Mouse (Mus musculus): ENCODE data around the gene Cdkn2a. TPM values are rescaled to one million over a fixed set of nuclear protein-coding genes. Genes with fewer than 3 reads are reported as not detected.

The Cdkn2a gene
- total RNA-seq, 1 experiment from 2014 or later, result not detected

DNA sequence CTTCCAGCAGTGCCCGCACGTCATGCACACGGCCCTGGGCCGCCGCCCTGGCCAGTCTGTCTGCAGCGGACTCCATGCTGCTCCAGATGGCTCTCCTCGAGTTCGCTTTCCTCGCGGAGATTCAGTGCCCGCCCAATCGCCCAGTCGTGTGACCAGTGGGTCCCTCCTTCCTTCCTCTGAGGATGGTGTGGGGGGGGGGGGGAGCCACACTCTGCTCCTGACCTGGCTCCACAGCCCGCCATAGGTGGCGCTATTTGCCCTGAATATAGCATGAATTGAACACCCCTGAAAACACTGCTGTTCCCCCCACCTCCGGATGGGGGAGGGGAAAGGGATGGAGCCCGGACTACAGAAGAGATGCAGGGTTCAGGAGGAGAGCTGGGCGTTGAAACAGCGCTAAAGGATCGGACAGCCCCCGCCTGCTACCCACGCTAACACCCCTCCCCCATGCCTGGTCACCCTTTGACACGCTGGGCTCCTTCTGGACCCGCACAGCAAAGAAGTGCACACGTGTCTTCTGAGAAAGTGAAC, 12.4 kb downstream of the Cdkn2a start:
- ATAC-seq (replicated peaks in 1 of 2; ENCODE audit: insufficient read depth in 1 of 2, low FRiP score in 2 of 2, low TSS enrichment in 1 of 2, low read depth in 1 of 2, poor library complexity in 2 of 2, severe bottlenecking in 2 of 2), result peak in 1 of 2 experiments; percentile 34; a peak in 2 of 4 replicates

DNA sequence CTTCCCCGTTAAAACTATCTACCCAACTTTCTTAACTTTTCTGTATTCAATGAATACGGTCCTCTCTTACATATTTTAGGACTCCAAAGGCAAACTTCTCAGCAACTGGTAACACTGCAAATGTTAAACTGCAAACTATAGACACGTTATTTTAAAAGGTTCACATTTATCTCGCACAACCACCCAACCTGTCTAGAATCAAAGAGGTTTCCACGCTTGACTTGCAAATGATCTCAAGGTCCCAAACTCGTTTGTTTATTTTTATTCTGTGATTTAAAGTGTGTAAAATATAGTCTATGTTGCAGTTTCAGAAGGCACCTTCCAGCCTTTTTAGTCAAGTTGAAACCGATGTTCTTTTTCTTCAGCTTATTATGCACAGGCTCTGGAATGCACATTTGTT, 13.2 kb downstream of the Cdkn2a start:
- ATAC-seq (replicated peaks in 1 of 2; ENCODE audit: insufficient read depth in 1 of 2, low FRiP score in 2 of 2, low TSS enrichment in 1 of 2, low read depth in 1 of 2, poor library complexity in 2 of 2, severe bottlenecking in 2 of 2), result no peak

DNA sequence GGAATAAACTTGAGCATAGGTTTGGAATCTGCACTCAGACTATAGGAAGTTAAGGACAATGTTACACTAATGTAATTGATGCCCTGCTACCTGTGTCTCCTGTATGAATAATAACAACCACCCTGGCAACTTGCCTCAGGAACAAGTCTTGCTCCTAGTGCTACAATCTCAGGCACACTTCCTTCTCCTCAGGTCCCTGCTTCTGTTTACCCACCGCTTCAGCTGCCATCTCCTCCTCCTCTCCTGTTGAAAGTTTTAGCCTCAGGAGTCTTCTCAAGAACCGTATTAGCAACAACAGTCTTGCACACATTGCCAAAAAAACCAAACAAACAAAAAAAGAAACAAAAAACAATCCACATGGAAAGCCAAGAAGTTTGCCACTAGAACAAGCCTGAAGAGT, 14.8 kb downstream of the Cdkn2a start:
- ATAC-seq (replicated peaks in 1 of 2; ENCODE audit: insufficient read depth in 1 of 2, low FRiP score in 2 of 2, low TSS enrichment in 1 of 2, low read depth in 1 of 2, poor library complexity in 2 of 2, severe bottlenecking in 2 of 2), result no peak

DNA sequence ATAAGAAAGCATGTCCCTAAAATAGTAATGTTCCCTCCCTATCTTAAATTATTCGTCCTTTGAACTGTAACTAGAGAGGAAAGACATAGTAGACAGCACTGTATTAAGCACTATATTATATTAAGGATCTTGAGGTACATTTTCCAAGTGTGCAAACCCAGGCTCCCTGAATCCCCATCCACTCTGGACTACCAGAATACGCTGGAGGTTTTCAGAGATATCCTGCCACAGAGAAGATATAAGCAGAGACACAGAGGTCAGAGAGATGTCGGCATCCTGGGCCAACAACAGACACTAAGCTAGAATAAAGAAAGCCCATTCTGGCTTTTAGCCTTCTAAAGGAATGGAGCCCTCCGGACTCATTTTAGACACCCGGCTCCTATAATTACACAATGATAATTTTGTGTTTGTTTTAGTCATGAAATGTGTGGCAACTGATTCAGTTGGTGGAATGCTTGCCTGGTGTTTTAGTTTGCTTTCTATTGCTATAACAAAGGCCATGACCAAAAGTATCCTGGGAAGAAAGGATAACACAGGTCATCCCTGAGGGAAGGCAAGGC, 17.0 kb downstream of the Cdkn2a start:
- no peak for ATAC-seq (replicated peaks in 1 of 2; ENCODE audit: insufficient read depth in 1 of 2, low FRiP score in 2 of 2, low TSS enrichment in 1 of 2, low read depth in 1 of 2, poor library complexity in 2 of 2, severe bottlenecking in 2 of 2)

DNA sequence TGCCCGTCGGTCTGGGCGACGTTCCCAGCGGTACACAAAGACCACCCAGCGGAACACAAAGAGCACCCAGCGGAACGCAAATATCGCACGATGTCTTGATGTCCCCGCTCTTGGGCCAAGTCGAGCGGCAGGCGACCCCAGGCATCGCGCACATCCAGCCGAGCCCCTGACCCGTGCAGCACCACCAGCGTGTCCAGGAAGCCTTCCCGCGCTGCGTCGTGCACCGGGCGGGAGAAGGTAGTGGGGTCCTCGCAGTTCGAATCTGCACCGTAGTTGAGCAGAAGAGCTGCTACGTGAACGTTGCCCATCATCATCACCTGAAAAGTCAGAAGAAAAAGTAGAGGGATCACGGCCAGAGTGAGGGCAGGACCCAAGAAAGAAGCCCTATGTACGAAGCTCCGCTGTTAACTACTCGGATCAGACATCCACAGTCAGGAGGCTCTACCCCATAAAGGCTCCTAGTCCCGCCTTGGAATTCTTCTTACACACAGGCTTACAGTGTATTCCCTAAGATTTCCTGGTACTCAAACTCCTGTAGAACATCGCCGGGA, 17.7 kb downstream of the Cdkn2a start:
- ATAC-seq (replicated peaks in 1 of 2; ENCODE audit: insufficient read depth in 1 of 2, low FRiP score in 2 of 2, low TSS enrichment in 1 of 2, low read depth in 1 of 2, poor library complexity in 2 of 2, severe bottlenecking in 2 of 2), result no peak

DNA sequence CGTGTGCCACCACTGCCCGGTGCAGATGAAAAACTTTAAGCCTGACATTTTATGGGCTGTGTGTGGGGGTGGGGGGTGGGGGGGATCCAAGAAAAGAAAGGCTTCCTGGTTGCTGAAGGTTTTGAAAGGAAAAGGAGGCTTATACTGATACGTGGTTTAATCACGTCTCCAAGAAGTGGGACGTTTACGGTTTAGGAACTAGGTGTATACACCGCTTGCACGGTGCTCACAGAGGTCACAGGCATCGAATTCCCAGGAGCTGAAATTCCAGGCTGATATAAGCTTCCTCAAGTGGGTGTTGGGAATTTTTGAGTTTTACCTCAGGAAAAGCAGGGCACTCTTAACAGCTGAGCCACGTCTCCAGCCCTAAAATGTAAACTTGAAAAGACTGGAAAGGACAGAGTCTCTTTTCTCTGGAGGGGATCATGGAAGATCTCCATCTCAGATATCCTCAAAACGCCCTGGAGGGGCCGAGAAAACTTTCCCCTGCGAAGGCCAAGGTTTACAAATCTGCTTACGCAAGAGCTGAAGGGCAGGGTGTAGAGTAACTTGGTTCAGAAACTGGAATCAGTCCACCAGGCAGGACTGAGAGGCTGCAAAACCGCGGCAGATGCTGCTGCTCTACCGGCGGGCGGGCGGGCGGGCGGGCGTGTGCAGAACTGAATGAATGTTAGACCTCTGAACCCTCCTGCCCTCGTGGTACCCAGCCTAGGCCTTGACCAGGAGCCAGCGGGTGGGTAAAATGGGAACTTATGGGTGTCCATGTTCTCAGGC, 18.5 kb downstream of the Cdkn2a start:
- ATAC-seq (replicated peaks in 1 of 2; ENCODE audit: insufficient read depth in 1 of 2, low FRiP score in 2 of 2, low TSS enrichment in 1 of 2, low read depth in 1 of 2, poor library complexity in 2 of 2, severe bottlenecking in 2 of 2), result peak; percentile 22 to 26; a peak in 1 of 4 replicates

DNA sequence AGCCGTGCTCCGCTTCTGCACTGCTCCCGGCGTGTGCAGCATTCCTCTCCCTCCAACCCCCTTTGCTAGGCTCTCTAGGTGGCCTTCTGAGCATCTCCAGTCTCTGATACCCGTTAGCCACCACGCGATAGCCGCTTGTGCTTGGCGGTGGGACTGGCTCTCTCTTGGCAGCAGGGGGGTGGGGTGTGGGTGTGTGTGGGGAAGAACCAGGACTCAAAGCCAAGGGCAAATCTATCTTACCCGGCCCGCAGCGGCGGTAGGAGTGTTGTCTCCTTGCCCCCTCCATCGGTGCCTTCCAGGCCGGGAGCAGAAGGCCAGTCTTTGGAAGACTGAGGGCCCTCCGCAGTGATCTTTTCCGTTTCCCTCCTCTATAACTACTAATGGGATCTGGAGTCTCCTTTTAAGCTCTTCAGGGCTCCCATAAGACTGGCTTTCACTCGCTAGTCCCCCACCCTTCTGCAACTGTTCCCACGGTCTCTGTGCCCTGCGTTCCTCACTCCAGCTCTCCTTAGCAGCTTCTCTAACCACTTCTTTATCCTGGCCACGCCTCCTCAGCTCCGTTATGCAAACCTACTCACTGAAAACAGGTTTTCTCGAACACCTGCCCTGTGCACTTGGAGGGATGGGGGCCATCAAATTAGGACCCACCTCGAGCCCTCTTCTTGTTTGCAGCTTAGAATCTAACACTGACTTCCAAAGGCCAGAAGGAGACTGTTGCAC, 19.5 kb downstream of the Cdkn2a start:
- ATAC-seq (replicated peaks in 1 of 2; ENCODE audit: insufficient read depth in 1 of 2, low FRiP score in 2 of 2, low TSS enrichment in 1 of 2, low read depth in 1 of 2, poor library complexity in 2 of 2, severe bottlenecking in 2 of 2), result no peak; a peak in 1 of 4 replicates

DNA sequence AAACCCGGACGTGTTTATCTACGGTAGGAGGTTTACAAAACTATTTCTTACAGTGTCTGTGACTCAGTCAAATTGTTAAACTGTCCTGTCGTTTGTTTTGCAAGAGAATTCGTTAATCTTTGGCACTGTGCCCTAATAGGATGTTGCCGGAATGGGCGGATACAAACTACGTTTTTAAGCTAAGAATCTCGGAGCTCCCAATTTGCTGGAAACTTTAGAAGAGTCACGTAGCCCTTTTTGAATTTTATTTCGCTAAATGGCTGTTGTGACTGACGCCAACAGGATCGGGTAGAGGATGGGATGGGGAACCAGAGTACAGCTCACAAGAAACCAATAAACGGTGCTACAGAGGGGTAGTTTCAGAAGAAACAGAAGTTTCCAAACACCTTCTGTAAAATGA, 20.4 kb downstream of the Cdkn2a start:
- no peak for ATAC-seq (replicated peaks in 1 of 2; ENCODE audit: insufficient read depth in 1 of 2, low FRiP score in 2 of 2, low TSS enrichment in 1 of 2, low read depth in 1 of 2, poor library complexity in 2 of 2, severe bottlenecking in 2 of 2)

DNA sequence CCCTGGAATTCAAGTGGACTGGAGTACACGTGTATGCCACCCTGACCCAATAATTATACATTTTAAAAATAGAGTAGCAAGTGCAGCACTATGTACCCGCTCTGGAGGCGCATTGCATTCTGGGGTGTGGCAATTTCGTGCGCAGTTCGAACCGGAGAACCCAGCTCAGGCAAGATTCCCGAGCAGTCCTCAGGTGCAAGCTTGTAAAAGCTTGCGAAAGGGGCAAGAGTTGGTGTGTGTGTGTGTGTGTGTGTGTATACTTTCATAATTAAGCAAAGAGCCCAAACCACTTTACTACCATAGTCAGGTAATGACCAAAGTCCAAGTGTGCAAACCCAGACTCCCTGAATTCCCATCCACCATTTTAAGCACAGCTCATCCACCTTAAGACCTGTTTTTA, 20.9 kb downstream of the Cdkn2a start:
- no peak for ATAC-seq (replicated peaks in 1 of 2; ENCODE audit: insufficient read depth in 1 of 2, low FRiP score in 2 of 2, low TSS enrichment in 1 of 2, low read depth in 1 of 2, poor library complexity in 2 of 2, severe bottlenecking in 2 of 2)

DNA sequence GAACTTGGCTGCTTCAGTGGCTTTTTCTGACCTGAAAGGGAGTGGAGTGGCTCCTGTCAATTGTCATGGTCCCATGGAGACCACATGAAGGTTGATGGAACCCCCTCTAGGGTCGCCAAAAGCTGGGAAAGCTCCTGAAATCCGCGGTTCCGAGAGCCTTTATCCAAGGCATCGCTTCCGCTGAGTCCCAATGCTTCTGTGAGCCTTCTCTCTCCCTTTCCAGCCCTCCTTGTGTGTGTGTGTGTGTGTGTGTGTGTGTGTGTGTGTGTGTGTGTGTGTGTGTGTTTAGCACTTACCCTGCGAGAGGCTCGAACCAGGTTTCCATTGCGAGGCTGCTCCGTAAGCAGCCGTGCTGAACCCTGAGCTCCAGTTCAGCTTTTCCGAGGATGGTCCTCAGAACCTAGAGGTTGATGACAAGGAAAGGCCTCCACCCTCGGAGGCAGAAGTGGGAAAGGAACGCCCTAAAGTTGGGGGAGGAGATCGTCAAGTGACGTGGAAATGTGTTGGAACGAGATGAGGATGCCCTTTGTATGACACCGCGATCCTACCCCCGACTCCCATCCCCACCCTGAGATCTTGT, 21.4 kb downstream of the Cdkn2a start:
- no peak for ATAC-seq (replicated peaks in 1 of 2; ENCODE audit: insufficient read depth in 1 of 2, low FRiP score in 2 of 2, low TSS enrichment in 1 of 2, low read depth in 1 of 2, poor library complexity in 2 of 2, severe bottlenecking in 2 of 2)

DNA sequence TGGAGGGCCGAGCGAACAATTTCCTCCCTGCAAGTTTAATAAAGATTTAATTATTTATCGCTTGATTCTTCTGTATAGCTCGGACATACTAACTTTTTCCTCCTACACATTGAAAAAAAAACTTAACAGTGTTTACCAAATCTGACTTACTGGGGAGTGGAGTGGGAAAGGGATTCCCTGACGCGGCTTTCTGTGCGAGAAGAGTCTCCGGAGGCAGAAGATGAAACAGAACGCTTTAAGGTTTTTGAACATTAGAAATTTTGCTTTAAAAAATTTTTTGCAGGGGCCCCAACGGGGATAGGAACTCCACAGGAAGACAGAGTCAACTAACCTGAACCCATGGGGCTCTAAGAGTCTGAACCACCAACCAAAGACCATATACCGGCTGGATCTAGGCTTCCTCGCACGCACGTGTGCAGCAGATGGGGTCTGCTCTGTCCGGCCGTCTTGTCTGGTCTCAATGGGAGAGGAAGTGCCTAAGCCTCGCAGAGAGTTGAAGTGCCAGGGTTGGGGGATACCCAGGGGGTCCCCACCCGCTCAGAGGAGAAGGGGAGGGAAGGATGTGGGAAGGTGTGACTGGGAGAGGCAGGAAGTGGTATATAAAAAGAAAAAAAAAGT, 22.2 kb downstream of the Cdkn2a start:
- peak in 1 of 2 experiments; percentile 43; a peak in 1 of 4 replicates for ATAC-seq (replicated peaks in 1 of 2; ENCODE audit: insufficient read depth in 1 of 2, low FRiP score in 2 of 2, low TSS enrichment in 1 of 2, low read depth in 1 of 2, poor library complexity in 2 of 2, severe bottlenecking in 2 of 2)

DNA sequence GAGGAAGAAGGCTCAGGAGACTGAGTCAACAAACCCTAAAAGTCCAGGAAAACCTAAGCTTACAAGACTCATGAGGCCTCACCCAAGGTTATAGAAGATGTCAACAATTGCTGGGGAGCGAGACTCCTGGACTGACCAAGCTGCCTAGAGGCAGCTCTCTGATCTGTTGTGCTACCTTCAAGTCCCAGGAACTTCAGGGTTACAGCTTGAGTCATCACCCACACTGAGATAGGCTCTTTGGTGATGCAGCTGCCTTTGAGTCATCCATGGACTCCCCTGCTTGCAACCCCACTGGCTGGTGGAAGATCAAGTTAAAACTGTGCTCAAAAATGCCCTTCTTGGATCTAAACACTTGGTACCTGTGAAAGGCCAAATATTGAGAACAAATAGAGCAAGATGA, 36.7 kb downstream of the Cdkn2a start:
- no peak for ATAC-seq (replicated peaks in 1 of 2; ENCODE audit: insufficient read depth in 1 of 2, low FRiP score in 2 of 2, low TSS enrichment in 1 of 2, low read depth in 1 of 2, poor library complexity in 2 of 2, severe bottlenecking in 2 of 2)

DNA sequence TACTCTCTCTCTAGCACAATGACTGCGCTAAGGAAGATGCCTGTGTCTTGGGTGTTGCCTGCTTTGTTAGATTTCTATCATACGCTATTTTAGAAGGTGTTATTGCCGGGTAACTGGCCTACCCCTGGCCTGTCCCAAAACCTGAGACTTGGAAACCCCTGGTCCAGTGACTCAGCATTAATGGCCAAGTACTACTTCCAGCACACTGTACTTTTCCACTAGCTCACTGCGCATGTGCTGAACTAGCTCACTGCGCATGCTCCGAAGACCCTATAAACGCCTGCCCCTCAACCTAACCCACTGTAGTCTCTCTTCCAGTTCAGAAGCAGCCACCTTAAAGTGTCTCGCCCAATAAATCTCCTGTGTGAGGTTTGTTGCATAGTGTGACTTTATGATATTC, 60.0 kb downstream of the Cdkn2a start:
- ATAC-seq (replicated peaks in 1 of 2; ENCODE audit: insufficient read depth in 1 of 2, low FRiP score in 2 of 2, low TSS enrichment in 1 of 2, low read depth in 1 of 2, poor library complexity in 2 of 2, severe bottlenecking in 2 of 2), result no peak

Other genes starting within 250 kb of the Cdkn2a start
- gene Mtap, start 157.5 kb downstream of the Cdkn2a start, total RNA-seq (2017), result 53.8 and 71.6 TPM in 2 replicates
- not detected in 2 replicates for gene Cdkn2b, start 16.4 kb upstream of the Cdkn2a start, total RNA-seq (2017)